In the genomic region with DNA sequence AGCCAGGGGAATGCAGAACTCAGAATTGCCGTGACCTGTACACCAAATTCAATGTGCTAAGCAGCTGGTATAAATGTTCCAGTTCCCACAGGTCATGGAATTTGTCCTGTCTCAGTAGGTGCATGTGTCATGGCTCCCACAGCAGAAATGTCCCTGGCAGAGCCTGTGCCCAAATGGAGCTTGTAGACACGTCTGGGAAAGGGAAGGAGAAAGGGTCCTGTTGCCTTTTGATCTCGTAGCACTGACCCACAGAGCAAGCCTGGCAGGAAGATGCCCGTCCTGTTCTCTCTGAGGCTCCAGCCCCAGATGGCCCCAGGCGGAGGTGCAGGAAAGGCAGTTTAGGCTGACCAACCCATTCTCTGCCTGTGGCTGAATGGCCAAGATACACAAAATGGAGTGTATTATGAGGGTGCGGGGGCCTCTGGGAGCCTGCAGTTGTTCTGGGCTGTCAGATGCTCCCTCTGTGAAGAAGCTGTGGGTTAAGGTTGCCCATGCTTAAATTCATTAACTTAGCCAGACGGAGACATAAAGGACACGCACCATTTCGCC, we compare ENCODE assay signal across 10 mouse cellular contexts.
A peak's percentile ranks its signal among the peaks of the same experiment; 100 is the strongest.
DNase-seq lines count a peak whose midpoint lies in the region; ATAC-seq and TF ChIP-seq lines count a peak whose summit lies in the region.
"Had no signal": no experiment of that assay in that cellular context is flagged by ENCODE, and none has a peak within 500 bp of the region (broad histone marks: within the 10 kb centered on the region; RNA-seq: fewer than 3 reads in every experiment).

No protein-coding gene starts in this region.

- no peak for TF ChIP-seq CTCF in gastrocnemius, adult 2 months (IDR thresholded peaks at IDR 0.05)

- peaks cover 36% of the 10 kb centered on the region for H3K4me1 ChIP-seq in limb, embryonic 15.5 days

- 61% methylated on average over 9 of the region's 9 CpGs for WGBS in limb, embryonic 15.5 days

- H3K27ac ChIP-seq in gastrocnemius, adult 2 months: peak overlapping the region; percentile 81
- peak overlapping the region; percentile 23 for H3K27ac ChIP-seq in limb, embryonic 15.5 days

- intact Hi-C loops in gastrocnemius, adult 2 months (cut with DNase I): no loop called here

- no peaks in the 10 kb centered on the region for H3K27me3 ChIP-seq in limb, embryonic 15.5 days

- H3K36me3 ChIP-seq in limb, embryonic 15.5 days: 0 out of 2 replicates have a peak, but pooled peaks cover 5% of the 10 kb centered on the region

- no peak overlapping the region for H3K4me3 ChIP-seq in gastrocnemius, adult 2 months
- H3K4me3 ChIP-seq in limb, embryonic 15.5 days: no peak overlapping the region

- H3K4me2 ChIP-seq in limb, embryonic 15.5 days: no peak overlapping the region

- peak; percentile 30 for DNase-seq in gastrocnemius, adult 2 months
- no peak for DNase-seq in gastrocnemius, postnatal 10 days
- DNase-seq in retina, postnatal 1 day: peak; percentile 59
- DNase-seq in retina, embryonic 14.5 days (ENCODE audit: low spot score): no peak
- no peak for DNase-seq in layer of hippocampus, adult 11-12 months (ENCODE audit: low spot score)
- DNase-seq: cerebellum, adult 11-12 months; liver, postnatal 0 days had no signal

- ATAC-seq in limb, embryonic 15.5 days (ENCODE audit: insufficient number of reproducible peaks, low FRiP score, low TSS enrichment, low read depth): no peak
- ATAC-seq in megakaryocyte, adult 5-6 weeks (ENCODE audit: poor library complexity, severe bottlenecking): no peak
- ATAC-seq in monocyte, adult 5-6 weeks (replicated peaks; ENCODE audit: insufficient number of reproducible peaks, low FRiP score, low TSS enrichment, poor library complexity, severe bottlenecking): no peak
- ATAC-seq: liver, postnatal 0 days had no signal

- no peak overlapping the region for H3K9ac ChIP-seq in limb, embryonic 15.5 days
- H3K9ac ChIP-seq: liver, postnatal 0 days had no signal

- H3K9me3 ChIP-seq in limb, embryonic 15.5 days: no peaks in the 10 kb centered on the region

Comparison
In these comparisons a context has a peak if more than half of its experiments do, and no peak if none do; other contexts are left out.
1. DNase-seq: peak in gastrocnemius, adult 2 months (single experiment) and retina, postnatal 1 day (single experiment); none in gastrocnemius, postnatal 10 days (single experiment), retina, embryonic 14.5 days (single experiment) and layer of hippocampus, adult 11-12 months (single experiment).